Mouse (Mus musculus) small intestine, adult 2 months (tissue): Measurements from ENCODE around the gene Mrpl3. TPM values are rescaled to one million over a fixed set of nuclear protein-coding genes. Genes with fewer than 3 reads are reported as not detected.

Experiments
- H3K27ac ChIP-seq: fragments of 200-500 bp; 2 replicates; pipeline ENCODE4 v1.5.1; 2012; ENCODE audit warnings: low read depth, low read length, control low read depth, inconsistent platforms; ENCODE audit not compliant: insufficient read depth
- H3K27me3 ChIP-seq: fragments of 200-500 bp; 2 replicates; pipeline ENCODE4 v1.6.1; 2012; ENCODE audit warnings: mild to moderate bottlenecking, moderate library complexity, low read length, inconsistent platforms; ENCODE audit not compliant: control insufficient read depth, insufficient read depth
- H3K36me3 ChIP-seq: fragments of 200-500 bp; 2 replicates; pipeline ENCODE4 v1.6.1; 2012; ENCODE audit warnings: mild to moderate bottlenecking, low read length, control low read depth, inconsistent platforms; ENCODE audit not compliant: control insufficient read depth, insufficient read depth
- H3K4me1 ChIP-seq: fragments of 200-500 bp; 2 replicates; pipeline ENCODE4 v1.6.1; 2012; ENCODE audit warnings: low read length, inconsistent platforms, mixed read lengths; ENCODE audit not compliant: control insufficient read depth, insufficient read depth, insufficient read length
- H3K4me3 ChIP-seq: fragments of 200-500 bp; 2 replicates; pipeline ENCODE4 v1.5.1; 2012; ENCODE audit warnings: low read depth, mild to moderate bottlenecking, control low read depth, inconsistent platforms, low read length, moderate library complexity
- CTCF ChIP-seq: fragments of 200-500 bp; IDR thresholded peaks from 2 replicates; pipeline ENCODE4 v1.5.1; 2012; ENCODE audit warnings: low read depth, mild to moderate bottlenecking, control low read depth, inconsistent platforms, low read length, moderate library complexity, mixed read lengths; ENCODE audit not compliant: insufficient replicate concordance, insufficient read length; ENCODE audit errors: extremely low read depth
- POLR2A ChIP-seq: fragments of 200-500 bp; IDR thresholded peaks from 2 replicates; pipeline ENCODE4 v1.6.1; 2012; ENCODE audit warnings: low read depth, mild to moderate bottlenecking, control low read depth, inconsistent platforms, low read length, moderate library complexity
- WGBS: fragments of 180-500 bp; shearing (Covaris S2); methylation state at CpG from one replicate; pipeline ENCODE4 v1.1.7; 2018; 5-methylcytosine and 5-hydroxymethylcytosine counted together
- polyA plus RNA-seq: library from polyadenylated mRNA; depleted of rRNA; stranded (reverse); fragments of >200 nt; gene quantifications from 2 replicates; pipeline ENCODE4 v1.2.3, GENCODE M21; 2012; rRNA removed

The Mrpl3 gene
- polyA plus RNA-seq = 41.7 and 83.6 TPM in 2 replicates

DNA sequence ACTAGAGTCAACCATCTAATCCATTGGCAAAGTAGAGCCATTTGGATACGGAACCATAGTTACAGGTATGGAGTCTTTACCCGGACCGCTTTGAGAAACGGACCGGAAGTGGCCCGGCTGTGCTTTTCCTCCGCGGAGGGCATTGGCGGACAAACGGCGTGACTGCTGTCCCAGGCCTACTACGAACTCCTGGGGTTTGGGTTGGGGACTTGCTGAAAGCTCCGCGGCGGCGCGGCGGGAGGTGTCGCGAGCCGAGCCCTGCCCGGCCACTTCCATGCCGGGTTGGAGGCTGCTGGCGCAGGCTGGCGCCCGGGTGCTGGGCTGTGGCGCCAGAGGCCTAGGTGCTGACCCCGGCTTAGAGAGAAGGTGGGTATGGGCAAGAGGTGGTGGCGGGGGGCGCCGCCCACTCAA is at the start of gene Mrpl3:
Gene Mrpl3 (plus strand): TSS at position 93 of the 411 bp plus-strand sequence.
- under 1% methylated on average over 31 of the region's 31 CpGs for WGBS
- 0 out of 2 replicates have a peak within 1 kb of the TSS, but pooled peaks have one; percentile 33 for H3K27ac ChIP-seq
- peaks cover 26% of the 10 kb centered on the region for H3K36me3 ChIP-seq
- peaks cover 2% of the 10 kb centered on the region; the same call in 1 of the 2 replicates for H3K4me1 ChIP-seq
- peak within 1 kb of the TSS; percentile 97 for H3K4me3 ChIP-seq
- H3K27me3 ChIP-seq = no peaks in the 10 kb centered on the region
- TF ChIP-seq POLR2A (peak; percentile 40), CTCF (no peak)

DNA sequence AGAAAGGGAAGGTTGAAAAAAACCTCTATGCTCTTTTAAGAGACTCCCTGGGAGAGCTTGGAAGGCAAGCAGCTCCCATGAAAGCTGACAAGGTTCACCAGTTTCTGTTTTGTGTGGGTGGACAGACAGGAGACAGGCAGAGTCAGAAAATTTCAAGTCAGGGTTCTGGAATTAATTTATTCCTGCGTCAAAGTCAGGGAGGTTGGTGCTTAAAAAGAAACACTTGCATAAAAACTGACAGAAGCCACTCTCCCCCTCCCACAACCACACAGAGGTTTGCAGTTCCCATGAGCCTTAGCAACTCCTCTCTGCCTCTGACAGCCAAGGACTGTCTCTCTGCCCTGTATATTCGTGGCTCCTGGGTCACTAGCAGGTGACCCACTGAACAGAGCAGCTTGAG is 42.3 kb upstream of the Mrpl3 start:
- TF ChIP-seq CTCF (no peak), POLR2A (no peak)
- Histone ChIP-seq H3K27ac (no peak overlapping the region), H3K4me3 (no peak overlapping the region), H3K27me3 (no peaks in the 10 kb centered on the region), H3K4me1 (no peaks in the 10 kb centered on the region), H3K36me3 (no peaks in the 10 kb centered on the region)
- 30% methylated on average over 2 of the region's 2 CpGs for WGBS

DNA sequence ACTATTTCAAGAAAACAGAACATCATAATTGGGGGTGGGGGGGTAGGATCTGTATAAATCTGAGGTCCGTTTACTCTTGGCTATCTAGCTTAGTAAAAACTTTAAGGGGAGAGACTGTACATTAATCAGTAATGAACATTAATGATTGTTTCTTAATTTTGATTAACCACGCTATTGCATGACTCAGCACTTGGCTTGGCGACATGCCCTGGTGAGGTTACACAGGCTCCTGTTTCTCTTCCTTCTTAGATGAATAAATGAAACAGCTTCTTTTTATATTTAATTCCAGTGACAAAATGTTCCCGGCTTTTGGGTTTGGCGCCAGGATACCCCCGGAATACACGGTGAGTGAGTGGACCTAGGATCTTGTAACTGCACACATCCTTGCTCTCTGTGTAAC is 34.9 kb upstream of the Mrpl3 start:
- no peaks in the 10 kb centered on the region for H3K36me3 ChIP-seq
- TF ChIP-seq CTCF (no peak), POLR2A (no peak)
- WGBS = 82% methylated on average over 7 of the region's 7 CpGs
- H3K27ac ChIP-seq = no peak overlapping the region
- H3K4me3 ChIP-seq = no peak overlapping the region
- H3K27me3 ChIP-seq = no peaks in the 10 kb centered on the region
- H3K4me1 ChIP-seq = no peaks in the 10 kb centered on the region

DNA sequence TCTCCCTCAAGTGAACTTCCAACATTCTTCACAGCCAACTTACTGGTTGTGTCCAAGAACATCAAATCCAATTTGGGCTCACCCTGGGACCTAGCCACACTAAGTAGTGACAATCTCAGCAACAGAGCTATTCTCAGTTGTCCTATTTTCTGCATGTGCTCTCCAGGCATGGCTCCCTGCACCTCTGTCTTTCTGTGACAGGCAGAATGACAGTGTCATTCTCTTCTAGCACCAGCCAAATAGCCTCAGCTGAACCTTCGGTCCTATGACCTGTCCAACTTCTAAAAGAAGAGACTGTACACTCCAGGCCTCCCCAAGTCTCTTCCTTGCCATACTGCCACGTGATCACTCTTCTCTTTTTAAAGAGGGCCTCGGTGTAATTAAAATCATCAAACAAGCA is 24.7 kb upstream of the Mrpl3 start:
- H3K27me3 ChIP-seq = no peaks in the 10 kb centered on the region
- no peaks in the 10 kb centered on the region for H3K36me3 ChIP-seq
- no peak overlapping the region for H3K4me3 ChIP-seq
- no peak overlapping the region for H3K27ac ChIP-seq
- WGBS = 57% methylated on average over 3 of the region's 3 CpGs
- TF ChIP-seq CTCF (no peak), POLR2A (no peak)
- H3K4me1 ChIP-seq = no peaks in the 10 kb centered on the region

DNA sequence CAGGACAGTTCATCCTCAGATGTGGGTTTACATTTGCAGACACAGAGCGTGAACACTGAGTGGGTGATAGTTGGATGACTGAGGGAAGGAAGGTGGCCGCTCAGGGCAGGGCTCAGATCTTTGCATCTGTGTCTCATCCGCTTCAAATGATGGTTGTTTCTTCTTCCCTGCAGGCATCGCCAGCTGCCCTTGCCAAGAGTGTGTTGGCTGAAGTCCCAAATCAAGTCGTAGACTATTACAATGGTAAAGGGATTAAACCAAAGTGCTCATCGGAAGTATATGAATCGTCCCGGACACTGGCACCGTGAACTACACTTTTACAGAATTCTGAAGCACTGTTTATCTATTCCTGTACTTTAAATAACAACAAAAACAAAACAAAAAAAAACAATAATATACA is 20.5 kb upstream of the Mrpl3 start:
- WGBS = 82% methylated on average over 9 of the region's 9 CpGs
- Histone ChIP-seq H3K4me1 (no peaks in the 10 kb centered on the region), H3K27me3 (no peaks in the 10 kb centered on the region), H3K27ac (no peak overlapping the region), H3K4me3 (no peak overlapping the region), H3K36me3 (no peaks in the 10 kb centered on the region)
- TF ChIP-seq POLR2A = no peak
- TF ChIP-seq CTCF = no peak

- no peaks in the 10 kb centered on the region for H3K4me1 ChIP-seq
- no peak for TF ChIP-seq POLR2A
- no peak for TF ChIP-seq CTCF
- H3K4me3 ChIP-seq = no peak overlapping the region
- H3K27ac ChIP-seq = no peak overlapping the region
- H3K36me3 ChIP-seq = no peaks in the 10 kb centered on the region
- 85% methylated on average over 7 of the region's 7 CpGs for WGBS
- no peaks in the 10 kb centered on the region for H3K27me3 ChIP-seq
Measured at GRCm38 (mm10) chr9:105033641-105034040, 19.4 kb upstream of the Mrpl3 start.

GRCm38 (mm10) chr9:105037847-105038246 is 15.2 kb upstream of the Mrpl3 start:
- Histone ChIP-seq H3K4me1 (no peaks in the 10 kb centered on the region), H3K27me3 (no peaks in the 10 kb centered on the region), H3K27ac (no peak overlapping the region), H3K36me3 (no peaks in the 10 kb centered on the region), H3K4me3 (no peak overlapping the region)
- TF ChIP-seq POLR2A (no peak), CTCF (no peak)
- WGBS = 65% methylated on average over 3 of the region's 3 CpGs
